In genomic region chr4:144918501-144918900, GRCm38 (mm10) we compare ENCODE assay signal across 15 mouse cellular contexts. TPM values are rescaled to one million over a fixed set of nuclear protein-coding genes. Genes with fewer than 3 reads are reported as not detected.
A peak's percentile ranks its signal among the peaks of the same experiment; 100 is the strongest.
DNase-seq lines count a peak whose midpoint lies in the region.
"Had no signal": no experiment of that assay in that cellular context is flagged by ENCODE, and none has a peak within 500 bp of the region (broad histone marks: within the 10 kb centered on the region; RNA-seq: fewer than 3 reads in every experiment).

No protein-coding gene starts in this region.

- intact Hi-C loops in left cerebral cortex, postnatal 14 days (cut with DNase I), result no loop called here
- intact Hi-C loops in left cerebral cortex, postnatal 4 days (cut with DNase I), result no loop called here

- peak; percentile 18 to 31 for DNase-seq in left cerebral cortex, postnatal 14 days (ENCODE audit: low spot score in 2 of 2)
- DNase-seq in left cerebral cortex, postnatal 4 days, result no peak
- peak; percentile 19 for DNase-seq in right cerebral cortex, adult 18-20 months
- DNase-seq in right cerebral cortex, postnatal 36 days (ENCODE audit: low spot score in 2 of 2), result no peak
- peak; percentile 63 for DNase-seq in brain, adult 2 months (ENCODE audit: low read depth, low spot score)
- no peak for DNase-seq in cerebellum, adult 18-20 months
- DNase-seq: adrenal gland, adult 2 months; adrenal gland, postnatal 10 days; adrenal gland, postnatal 25 days; cerebellum, adult 11-12 months; cerebellum, adult 8-10 months; cerebellum, adult 9-11 months; cerebellum, postnatal 14 days; cerebellum, postnatal 36 days; embryo, embryonic 11 days had no signal

RNA-seq across cellular contexts. Expression of gene Dhrs3, which starts 25.9 kb away (rescaled TPM):
- 10 to 100 TPM; 22.2 TPM for total RNA-seq in left cerebral cortex, postnatal 14 days (2021)
- total RNA-seq in left cerebral cortex, postnatal 4 days (2021), result 10 to 100 TPM; 16.4 to 22.8 TPM

Comparison
In these comparisons a context has a peak if more than half of its experiments do, and no peak if none do; other contexts are left out.
1. DNase-seq: peak in left cerebral cortex, postnatal 14 days (2 of 2), right cerebral cortex, adult 18-20 months (single experiment) and brain, adult 2 months (single experiment); none in left cerebral cortex, postnatal 4 days (single experiment), right cerebral cortex, postnatal 36 days (0 of 2) and cerebellum, adult 18-20 months (0 of 2).